9 mouse cellular contexts compared by ENCODE assay signal in genomic region chr10:59814505-59815155, GRCm38 (mm10).
DNase-seq lines count a peak whose midpoint lies in the region; ATAC-seq and TF ChIP-seq lines count a peak whose summit lies in the region.
"Had no signal": no experiment of that assay in that cellular context is flagged by ENCODE, and none has a peak within 500 bp of the region (broad histone marks: within the 10 kb centered on the region; RNA-seq: fewer than 3 reads in every experiment).

No protein-coding gene starts in this region.

- no peak for TF ChIP-seq POLR2A in CH12.LX (IDR thresholded peaks at IDR 0.05; ENCODE audit: low read depth, low read length)
- TF ChIP-seq POLR2A in embryonic fibroblast, embryonic 13.5 days (IDR thresholded peaks at IDR 0.05; ENCODE audit: low read depth, low read length), result no peak

- no peak overlapping the region for H3K4me3 ChIP-seq in intestine, embryonic 16.5 days (ENCODE audit: low read length)
- H3K4me3 ChIP-seq in intestine, embryonic 15.5 days (replicated peaks), result no peak overlapping the region
- no peak overlapping the region for H3K4me3 ChIP-seq in CH12.LX (replicated peaks in 1 of 3; ENCODE audit: low read depth in 2 of 3, low read length in 2 of 3, poor library complexity in 1 of 3)
- no peak overlapping the region for H3K4me3 ChIP-seq in embryonic fibroblast, embryonic 13.5 days (ENCODE audit: insufficient read depth, low read length)
- H3K4me3 ChIP-seq: neural tube, embryonic 12.5 days had no signal

- peak; percentile 33 for DNase-seq in CH12.LX (ENCODE audit: extremely low read depth)
- DNase-seq in adrenal gland, postnatal 14 days, result peak; percentile 70
- DNase-seq in kidney, postnatal 14 days, result peak; percentile 53
- DNase-seq in lung, postnatal 4 days, result peak; percentile 62 to 71
- DNase-seq in urinary bladder, postnatal 36 days (ENCODE audit: low spot score in 2 of 2), result peak; percentile 41 to 67

- in situ Hi-C loops in CH12.LX (cut with MboI; ENCODE audit: low pct_ligation_motif_present, low pct_unique_long_range_greater_than_20kb, low sequenced_read_pairs), result loop anchor here (25.0 kb wide), 1 partner anchor 327 kb away; no protein-coding TSS in a partner anchor

- TF ChIP-seq EP300 in CH12.LX (IDR thresholded peaks at IDR 0.05; ENCODE audit: low read length), result no peak

- TF ChIP-seq RAD21 in CH12.LX (IDR thresholded peaks at IDR 0.05; ENCODE audit: low read depth, low read length), result peak; percentile 56

- no peaks in the 10 kb centered on the region for H3K9me3 ChIP-seq in intestine, embryonic 16.5 days (ENCODE audit: control insufficient read depth, low read length)
- no peaks in the 10 kb centered on the region for H3K9me3 ChIP-seq in intestine, embryonic 15.5 days
- H3K9me3 ChIP-seq in CH12.LX (replicated peaks; ENCODE audit: low read length), result no peaks in the 10 kb centered on the region
- H3K9me3 ChIP-seq: neural tube, embryonic 12.5 days had no signal

- no peak overlapping the region for H3K4me2 ChIP-seq in intestine, embryonic 16.5 days (ENCODE audit: low read depth, low read length)
- H3K4me2 ChIP-seq in intestine, embryonic 15.5 days (replicated peaks), result no peak overlapping the region
- no peak overlapping the region for H3K4me2 ChIP-seq in CH12.LX (ENCODE audit: insufficient read depth, low read depth, poor library complexity, severe bottlenecking)
- H3K4me2 ChIP-seq: neural tube, embryonic 12.5 days had no signal

- H3K79me2 ChIP-seq in CH12.LX (replicated peaks; ENCODE audit: control insufficient read depth, extremely low read depth, insufficient read depth, poor library complexity, severe bottlenecking), result no peaks in the 10 kb centered on the region

- dilution Hi-C loops in CH12.LX (cut with MboI; ENCODE audit: extremely low pct_ligation_motif_present, extremely low pct_unique_long_range_greater_than_20kb, low sequenced_read_pairs), result no loop called here

- H3K9ac ChIP-seq in intestine, embryonic 16.5 days (ENCODE audit: low read depth, low read length), result no peak overlapping the region
- no peak overlapping the region for H3K9ac ChIP-seq in intestine, embryonic 15.5 days
- no peak overlapping the region for H3K9ac ChIP-seq in CH12.LX (ENCODE audit: insufficient read depth, low read depth)
- H3K9ac ChIP-seq: neural tube, embryonic 12.5 days had no signal

- 77% methylated on average over 7 of the region's 7 CpGs for WGBS in intestine, embryonic 16.5 days
- 74% methylated on average over 7 of the region's 7 CpGs for WGBS in intestine, embryonic 15.5 days

- 0 out of 2 replicates have a peak, but pooled peaks cover 3% of the 10 kb centered on the region for H3K4me1 ChIP-seq in intestine, embryonic 16.5 days (ENCODE audit: control insufficient read depth, insufficient read depth, low read length)
- no peaks in the 10 kb centered on the region for H3K4me1 ChIP-seq in intestine, embryonic 15.5 days (replicated peaks)
- peaks cover 0 to 4% of the 10 kb centered on the region in 2 experiments; a peak in 2 of 4 replicates for H3K4me1 ChIP-seq in CH12.LX (ENCODE audit: control insufficient read depth in 1 of 2, insufficient read depth in 2 of 2)
- no peaks in the 10 kb centered on the region for H3K4me1 ChIP-seq in embryonic fibroblast, embryonic 13.5 days (ENCODE audit: control insufficient read depth, insufficient read depth, low read length)
- H3K4me1 ChIP-seq: neural tube, embryonic 12.5 days had no signal

- no peaks in the 10 kb centered on the region for H3K27me3 ChIP-seq in intestine, embryonic 16.5 days (replicated peaks; ENCODE audit: control insufficient read depth, insufficient read depth, low read length)
- no peaks in the 10 kb centered on the region for H3K27me3 ChIP-seq in intestine, embryonic 15.5 days (replicated peaks)
- no peaks in the 10 kb centered on the region for H3K27me3 ChIP-seq in CH12.LX (replicated peaks)
- H3K27me3 ChIP-seq: neural tube, embryonic 12.5 days had no signal

- no peak overlapping the region for H3K27ac ChIP-seq in intestine, embryonic 16.5 days (ENCODE audit: low read length)
- H3K27ac ChIP-seq in intestine, embryonic 15.5 days, result no peak overlapping the region
- H3K27ac ChIP-seq in CH12.LX (ENCODE audit: insufficient read depth, low read depth), result no peak overlapping the region
- H3K27ac ChIP-seq in embryonic fibroblast, embryonic 13.5 days (ENCODE audit: insufficient read depth, low read length), result no peak overlapping the region
- H3K27ac ChIP-seq: neural tube, embryonic 12.5 days had no signal

- ATAC-seq in intestine, embryonic 16.5 days, result peak; percentile 49; the same call in 1 of the 2 replicates
- ATAC-seq in intestine, embryonic 15.5 days, result no peak

- H3K36me3 ChIP-seq in intestine, embryonic 16.5 days (ENCODE audit: control insufficient read depth, insufficient read depth, low read length), result no peaks in the 10 kb centered on the region
- no peaks in the 10 kb centered on the region for H3K36me3 ChIP-seq in intestine, embryonic 15.5 days
- peaks cover 0 to 33% of the 10 kb centered on the region in 2 experiments for H3K36me3 ChIP-seq in CH12.LX (replicated peaks in 1 of 2; ENCODE audit: control insufficient read depth in 1 of 2, insufficient read depth in 1 of 2, low read length in 1 of 2)
- H3K36me3 ChIP-seq: neural tube, embryonic 12.5 days had no signal

- peak; percentile 23 to 66; a peak in 2 of 4 replicates for TF ChIP-seq CTCF in CH12.LX (conservative IDR thresholded peaks at IDR 0.05 in 1 of 2, IDR thresholded peaks at IDR 0.05 in 1 of 2; ENCODE audit: low read depth in 2 of 2, low read length in 2 of 2)
- peak; percentile 67 for TF ChIP-seq CTCF in embryonic fibroblast, embryonic 13.5 days (IDR thresholded peaks at IDR 0.05; ENCODE audit: borderline replicate concordance, insufficient read depth, low read length)

TF ChIP-seq in CH12.LX, 34 proteins besides CTCF, POLR2A, EP300 and RAD21:
- TF ChIP-seq MAX (IDR thresholded peaks at IDR 0.05; ENCODE audit: low read length) (no peak), SMC3 (IDR thresholded peaks at IDR 0.05; ENCODE audit: low read depth, low read length) (peak; percentile 66)
